Mouse (Mus musculus): ENCODE data around the gene Rras2. TPM values are rescaled to one million over a fixed set of nuclear protein-coding genes. Genes with fewer than 3 reads are reported as not detected.

Gene Rras2
- polyA plus RNA-seq, 1 experiment from 2014 or later = 24.4 TPM

- Histone ChIP-seq H3K27me3 (no peaks in the 10 kb centered on the region), H3K27ac (no peak overlapping the region), H3K4me2 (replicated peaks) (no peak overlapping the region), H3K4me3 (no peak overlapping the region), H3K36me3 (no peaks in the 10 kb centered on the region), H3K4me1 (no peaks in the 10 kb centered on the region), H3K9ac (no peak overlapping the region), H3K9me3 (no peaks in the 10 kb centered on the region)
- ATAC-seq (ENCODE audit: insufficient number of reproducible peaks, insufficient read depth, low FRiP score, low TSS enrichment) = no peak
- WGBS = 84% methylated on average over 7 of the region's 7 CpGs
These were observed 22.4 kb upstream of the Rras2 start for GRCm38 (mm10) chr7:114140026-114140425.

GRCm38 (mm10) chr7:114139400-114139799, 21.8 kb upstream of the Rras2 start:
- no peak for ATAC-seq (ENCODE audit: insufficient number of reproducible peaks, insufficient read depth, low FRiP score, low TSS enrichment)
- H3K36me3 ChIP-seq = no peaks in the 10 kb centered on the region
- H3K27ac ChIP-seq = no peak overlapping the region
- H3K4me2 ChIP-seq (replicated peaks) = no peak overlapping the region
- no peak overlapping the region for H3K4me3 ChIP-seq
- H3K27me3 ChIP-seq = no peaks in the 10 kb centered on the region
- no peaks in the 10 kb centered on the region for H3K9me3 ChIP-seq
- WGBS = 95% methylated on average over 3 of the region's 3 CpGs
- no peak overlapping the region for H3K9ac ChIP-seq
- no peaks in the 10 kb centered on the region for H3K4me1 ChIP-seq

GRCm38 (mm10) chr7:114138261-114138660, 20.7 kb upstream of the Rras2 start:
- Histone ChIP-seq H3K4me3 (no peak overlapping the region), H3K4me1 (no peaks in the 10 kb centered on the region), H3K36me3 (no peaks in the 10 kb centered on the region), H3K27me3 (no peaks in the 10 kb centered on the region), H3K9me3 (no peaks in the 10 kb centered on the region), H3K4me2 (replicated peaks) (no peak overlapping the region), H3K27ac (no peak overlapping the region), H3K9ac (no peak overlapping the region)
- WGBS = 90% methylated on average over 2 of the region's 2 CpGs
- no peak for ATAC-seq (ENCODE audit: insufficient number of reproducible peaks, insufficient read depth, low FRiP score, low TSS enrichment)

GRCm38 (mm10) chr7:114135166-114135565, 17.6 kb upstream of the Rras2 start:
- Histone ChIP-seq H3K9ac (no peak overlapping the region), H3K27me3 (no peaks in the 10 kb centered on the region), H3K36me3 (no peaks in the 10 kb centered on the region), H3K27ac (no peak overlapping the region), H3K4me3 (no peak overlapping the region), H3K4me2 (replicated peaks) (no peak overlapping the region), H3K4me1 (no peaks in the 10 kb centered on the region), H3K9me3 (no peaks in the 10 kb centered on the region)
- no peak for ATAC-seq (ENCODE audit: insufficient number of reproducible peaks, insufficient read depth, low FRiP score, low TSS enrichment)
- 15% methylated on average over 6 of the region's 6 CpGs for WGBS

- ATAC-seq (ENCODE audit: insufficient number of reproducible peaks, insufficient read depth, low FRiP score, low TSS enrichment) = no peak
- Histone ChIP-seq H3K4me1 (no peaks in the 10 kb centered on the region), H3K9me3 (no peaks in the 10 kb centered on the region), H3K36me3 (no peaks in the 10 kb centered on the region), H3K4me2 (replicated peaks) (no peak overlapping the region), H3K9ac (no peak overlapping the region), H3K4me3 (no peak overlapping the region), H3K27me3 (no peaks in the 10 kb centered on the region), H3K27ac (no peak overlapping the region)
- WGBS = 25% methylated on average over 5 of the region's 5 CpGs
These were observed 16.4 kb upstream of the Rras2 start for GRCm38 (mm10) chr7:114133957-114134356.

GRCm38 (mm10) chr7:114132316-114132715, 14.7 kb upstream of the Rras2 start:
- no peaks in the 10 kb centered on the region for H3K27me3 ChIP-seq
- H3K4me1 ChIP-seq = no peaks in the 10 kb centered on the region
- H3K4me3 ChIP-seq = no peak overlapping the region
- H3K9me3 ChIP-seq = no peaks in the 10 kb centered on the region
- WGBS = 54% methylated on average over 8 of the region's 8 CpGs
- no peaks in the 10 kb centered on the region for H3K36me3 ChIP-seq
- H3K9ac ChIP-seq = no peak overlapping the region
- H3K27ac ChIP-seq = no peak overlapping the region
- no peak for ATAC-seq (ENCODE audit: insufficient number of reproducible peaks, insufficient read depth, low FRiP score, low TSS enrichment)
- no peak overlapping the region for H3K4me2 ChIP-seq (replicated peaks)

GRCm38 (mm10) chr7:114129281-114129680, 11.7 kb upstream of the Rras2 start:
- no peak overlapping the region for H3K9ac ChIP-seq
- H3K36me3 ChIP-seq = no peaks in the 10 kb centered on the region
- no peaks in the 10 kb centered on the region for H3K27me3 ChIP-seq
- no peaks in the 10 kb centered on the region for H3K9me3 ChIP-seq
- WGBS = 53% methylated on average over 2 of the region's 2 CpGs
- ATAC-seq (ENCODE audit: insufficient number of reproducible peaks, insufficient read depth, low FRiP score, low TSS enrichment) = no peak
- H3K4me3 ChIP-seq = no peak overlapping the region
- H3K4me2 ChIP-seq (replicated peaks) = no peak overlapping the region
- no peaks in the 10 kb centered on the region for H3K4me1 ChIP-seq
- H3K27ac ChIP-seq = no peak overlapping the region

- WGBS = 25% methylated on average over 7 of the region's 7 CpGs
- ATAC-seq (ENCODE audit: insufficient number of reproducible peaks, insufficient read depth, low FRiP score, low TSS enrichment) = no peak
- no peaks in the 10 kb centered on the region for H3K36me3 ChIP-seq
- H3K27me3 ChIP-seq = no peaks in the 10 kb centered on the region
- H3K9ac ChIP-seq = no peak overlapping the region
- peak overlapping the region; percentile 75 for H3K4me2 ChIP-seq (replicated peaks)
- H3K27ac ChIP-seq = no peak overlapping the region
- H3K4me3 ChIP-seq = no peak overlapping the region; the same call in 1 of the 2 replicates
- no peaks in the 10 kb centered on the region for H3K9me3 ChIP-seq
- H3K4me1 ChIP-seq = peaks cover 10% of the 10 kb centered on the region
These were observed 599 bp upstream of the Rras2 start for GRCm38 (mm10) chr7:114118180-114118579.

- Histone ChIP-seq H3K9ac (peak overlapping the region; percentile 75), H3K27ac (peak overlapping the region; percentile 91), H3K36me3 (no peaks in the 10 kb centered on the region), H3K9me3 (no peaks in the 10 kb centered on the region), H3K4me1 (peaks cover 10% of the 10 kb centered on the region), H3K27me3 (no peaks in the 10 kb centered on the region), H3K4me3 (peak overlapping the region; percentile 83), H3K4me2 (replicated peaks) (peak overlapping the region; percentile 75)
- ATAC-seq (ENCODE audit: insufficient number of reproducible peaks, insufficient read depth, low FRiP score, low TSS enrichment) = peak; percentile 63
- under 1% methylated on average over 74 of the region's 74 CpGs for WGBS
These were observed 750 bp downstream of the Rras2 start for GRCm38 (mm10) chr7:114116711-114117351.

- Histone ChIP-seq H3K4me3 (peak overlapping the region; percentile 83), H3K27me3 (no peaks in the 10 kb centered on the region), H3K9me3 (no peaks in the 10 kb centered on the region), H3K36me3 (no peaks in the 10 kb centered on the region), H3K9ac (peak overlapping the region; percentile 75; the same call in 1 of the 2 replicates), H3K4me2 (replicated peaks) (peak overlapping the region; percentile 75), H3K27ac (no peak overlapping the region), H3K4me1 (peaks cover 10% of the 10 kb centered on the region)
- no peak for ATAC-seq (ENCODE audit: insufficient number of reproducible peaks, insufficient read depth, low FRiP score, low TSS enrichment)
- 26% methylated on average over 9 of the region's 9 CpGs for WGBS
These were observed 1.6 kb downstream of the Rras2 start for GRCm38 (mm10) chr7:114115961-114116360.

GRCm38 (mm10) chr7:114114976-114115375, 2.6 kb downstream of the Rras2 start:
- WGBS = 90% methylated on average over 3 of the region's 3 CpGs

GRCm38 (mm10) chr7:114114284-114114683, 3.3 kb downstream of the Rras2 start:
- Histone ChIP-seq H3K36me3 (no peaks in the 10 kb centered on the region), H3K4me2 (replicated peaks) (no peak overlapping the region), H3K4me1 (peaks cover 10% of the 10 kb centered on the region), H3K27ac (no peak overlapping the region), H3K27me3 (no peaks in the 10 kb centered on the region), H3K9ac (no peak overlapping the region), H3K9me3 (no peaks in the 10 kb centered on the region), H3K4me3 (no peak overlapping the region)
- ATAC-seq (ENCODE audit: insufficient number of reproducible peaks, insufficient read depth, low FRiP score, low TSS enrichment) = no peak
- WGBS = 88% methylated on average over 2 of the region's 2 CpGs

More at GRCm38 (mm10) chr7:114114976-114115375, 2.6 kb downstream of the Rras2 start:
- no peak overlapping the region for H3K27ac ChIP-seq
- no peaks in the 10 kb centered on the region for H3K36me3 ChIP-seq
- no peaks in the 10 kb centered on the region for H3K9me3 ChIP-seq
- no peaks in the 10 kb centered on the region for H3K27me3 ChIP-seq
- ATAC-seq (ENCODE audit: insufficient number of reproducible peaks, insufficient read depth, low FRiP score, low TSS enrichment) = no peak
- no peak overlapping the region for H3K9ac ChIP-seq
- H3K4me3 ChIP-seq = no peak overlapping the region
- no peak overlapping the region for H3K4me2 ChIP-seq (replicated peaks)
- H3K4me1 ChIP-seq = peaks cover 10% of the 10 kb centered on the region

Data from embryonic facial prominence, embryonic 12.5 days (tissue).